Mouse (Mus musculus): ENCODE measurements around the gene Dstn. TPM values are rescaled to one million over a fixed set of nuclear protein-coding genes. Genes with fewer than 3 reads are reported as not detected.

Dstn gene
- 133 TPM for polyA plus RNA-seq (2014; fragmentation: Illumina TruSeq; extraction: RNeasy Lipid Tissue Mini Kit (QIAGEN cat#74804); ENCODE audit: low read depth, low replicate concordance)

DNA sequence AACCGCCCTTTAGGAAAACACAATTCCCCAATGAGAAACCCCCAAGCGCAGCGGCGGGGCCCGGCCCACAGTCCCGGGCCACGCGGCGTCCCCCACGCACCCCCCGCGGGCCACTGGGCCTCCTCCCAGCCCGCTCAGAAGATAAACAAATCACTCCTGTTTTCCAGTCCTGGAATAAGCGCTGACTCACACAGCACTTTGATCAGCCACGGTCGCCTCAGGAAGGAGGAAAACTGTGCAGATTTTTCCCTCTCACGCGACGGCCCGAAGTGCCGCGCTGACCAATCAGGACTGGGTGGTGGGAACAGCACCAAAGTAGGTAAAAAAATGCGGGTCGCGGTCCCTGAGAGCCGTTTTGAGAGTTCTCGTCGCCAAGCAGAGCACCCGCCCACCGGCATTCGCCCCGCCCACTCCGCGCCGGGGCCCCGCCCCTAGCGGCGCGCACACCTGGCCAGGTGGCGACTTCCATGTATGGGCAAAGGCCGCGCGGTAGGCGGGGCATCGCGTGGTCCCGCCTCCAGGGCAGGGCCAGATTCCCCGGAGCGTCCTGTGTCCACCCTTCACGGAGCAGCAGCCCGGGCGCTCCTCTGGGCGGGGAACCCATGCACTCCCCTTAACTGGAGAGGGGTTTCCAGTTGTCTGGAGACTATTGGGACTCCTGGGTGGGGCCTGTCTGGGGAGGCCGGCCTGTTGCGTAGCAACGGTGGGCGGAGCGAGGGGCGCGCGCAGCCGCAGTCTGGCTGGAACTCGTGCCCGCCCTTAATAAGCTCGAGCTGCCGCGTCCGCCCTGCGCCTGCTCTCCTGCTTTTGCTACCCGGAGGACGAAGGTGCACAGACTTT, at the start of gene Dstn:
Gene Dstn, plus strand, starts transcription at position 561 of the 840 bp plus-strand sequence.

Other genes with a start within 250 kb of the Dstn start
- 0.32 TPM for gene Bfsp1, start 52.1 kb upstream of the Dstn start, polyA plus RNA-seq (2014; fragmentation: Illumina TruSeq; extraction: RNeasy Lipid Tissue Mini Kit (QIAGEN cat#74804); ENCODE audit: low read depth, low replicate concordance)
- gene Rrbp1, start 95.9 kb downstream of the Dstn start, polyA plus RNA-seq (2014; fragmentation: Illumina TruSeq; extraction: RNeasy Lipid Tissue Mini Kit (QIAGEN cat#74804); ENCODE audit: low read depth, low replicate concordance): 81.6 TPM
- 28.6 TPM for gene Banf2, start 117.7 kb downstream of the Dstn start, polyA plus RNA-seq (2014; fragmentation: Illumina TruSeq; extraction: RNeasy Lipid Tissue Mini Kit (QIAGEN cat#74804); ENCODE audit: low read depth, low replicate concordance)

Measured in testis, adult 10 weeks (tissue).